Mouse (Mus musculus) testis, adult 2 months (tissue): Measurements from ENCODE around the gene Adgrd1. TPM values are rescaled to one million over a fixed set of nuclear protein-coding genes. Genes with fewer than 3 reads are reported as not detected.
"Not testable (repeated sequence)": the region's sequence is repeated elsewhere in the genome, so short reads cannot be mapped to it uniquely, and the experiment has no call there.

ENCODE experiments used
- H3K27ac ChIP-seq: fragments of 200-500 bp; 2 replicates; pipeline ENCODE4 v1.5.1; 2012; ENCODE audit warnings: low read depth, low read length; ENCODE audit not compliant: control insufficient read depth, insufficient read depth
- H3K27me3 ChIP-seq: fragments of 200-500 bp; 2 replicates; pipeline ENCODE4 v1.6.1; 2012; ENCODE audit warnings: mild to moderate bottlenecking, low read length, moderate library complexity; ENCODE audit not compliant: control insufficient read depth, insufficient read depth
- H3K36me3 ChIP-seq: fragments of 200-500 bp; 2 replicates; pipeline ENCODE4 v1.6.1; 2012; ENCODE audit warnings: mild to moderate bottlenecking, low read length; ENCODE audit not compliant: control insufficient read depth, insufficient read depth
- H3K4me1 ChIP-seq: fragments of 200-500 bp; 2 replicates; pipeline ENCODE4 v1.6.1; 2012; ENCODE audit warnings: low read length; ENCODE audit not compliant: control insufficient read depth, insufficient read depth
- H3K4me3 ChIP-seq: fragments of 200-500 bp; 2 replicates; pipeline ENCODE4 v1.5.1; 2012; ENCODE audit warnings: low read depth, mild to moderate bottlenecking, low read length, moderate library complexity, mixed read lengths; ENCODE audit not compliant: control insufficient read depth
- CTCF ChIP-seq: fragments of 200-500 bp; IDR thresholded peaks from 2 replicates; pipeline ENCODE4 v1.5.1; 2012; ENCODE audit warnings: low read depth, mild to moderate bottlenecking, inconsistent platforms, low read length, moderate library complexity; ENCODE audit not compliant: control insufficient read depth, insufficient read depth, insufficient replicate concordance
- POLR2A ChIP-seq: fragments of 200-500 bp; IDR thresholded peaks from 2 replicates; pipeline ENCODE4 v1.6.1; 2012; ENCODE audit warnings: low read depth, mild to moderate bottlenecking, inconsistent platforms, low read length, moderate library complexity; ENCODE audit not compliant: control insufficient read depth
- polyA plus RNA-seq: library from polyadenylated mRNA; depleted of rRNA; stranded (reverse); fragments of >200 nt; gene quantifications from 2 replicates; pipeline ENCODE4 v1.2.3, GENCODE M21; 2012

Adgrd1 gene
- polyA plus RNA-seq, 1 experiment = 1.3 TPM

- Histone ChIP-seq H3K4me1 (peaks cover 6% of the 10 kb centered on the region), H3K4me3 (no peak overlapping the region), H3K27ac (no peak overlapping the region), H3K27me3 (no peaks in the 10 kb centered on the region), H3K36me3 (no peaks in the 10 kb centered on the region)
- TF ChIP-seq CTCF (no peak), POLR2A (no peak)
These were observed 22.0 kb downstream of the Adgrd1 start for GRCm38 (mm10) chr5:129118523-129118922.

GRCm38 (mm10) chr5:129119146-129119545 is 22.6 kb downstream of the Adgrd1 start:
- TF ChIP-seq POLR2A = no peak
- peaks cover 7% of the 10 kb centered on the region for H3K4me1 ChIP-seq
- H3K27ac ChIP-seq = no peak overlapping the region
- no peaks in the 10 kb centered on the region for H3K27me3 ChIP-seq
- H3K4me3 ChIP-seq = no peak overlapping the region
- H3K36me3 ChIP-seq = no peaks in the 10 kb centered on the region

- TF ChIP-seq POLR2A (no peak), CTCF (no peak)
- Histone ChIP-seq H3K36me3 (no peaks in the 10 kb centered on the region), H3K4me3 (no peak overlapping the region), H3K27me3 (no peaks in the 10 kb centered on the region), H3K4me1 (peaks cover 4% of the 10 kb centered on the region), H3K27ac (no peak overlapping the region)
These were observed 25.2 kb downstream of the Adgrd1 start for GRCm38 (mm10) chr5:129121654-129122285.

GRCm38 (mm10) chr5:129122491-129122890 is 25.9 kb downstream of the Adgrd1 start:
- TF ChIP-seq POLR2A (no peak), CTCF (no peak)
- Histone ChIP-seq H3K4me3 (no peak overlapping the region), H3K27ac (no peak overlapping the region), H3K4me1 (peaks cover 4% of the 10 kb centered on the region), H3K36me3 (no peaks in the 10 kb centered on the region), H3K27me3 (no peaks in the 10 kb centered on the region)

- Histone ChIP-seq H3K4me3 (no peak overlapping the region), H3K36me3 (no peaks in the 10 kb centered on the region), H3K27me3 (no peaks in the 10 kb centered on the region), H3K4me1 (peaks cover 4% of the 10 kb centered on the region), H3K27ac (no peak overlapping the region)
- TF ChIP-seq POLR2A = no peak
- TF ChIP-seq CTCF = no peak
These were observed 27.7 kb downstream of the Adgrd1 start for GRCm38 (mm10) chr5:129124070-129124828.

- not testable (repeated sequence) for H3K36me3 ChIP-seq, H3K27me3 ChIP-seq, H3K4me3 ChIP-seq, H3K4me1 ChIP-seq, H3K27ac ChIP-seq
These were observed 31.8 kb downstream of the Adgrd1 start for GRCm38 (mm10) chr5:129128310-129128709.

- TF ChIP-seq CTCF (no peak), POLR2A (no peak)
- Histone ChIP-seq H3K36me3 (no peaks in the 10 kb centered on the region), H3K27me3 (no peaks in the 10 kb centered on the region), H3K27ac (no peak overlapping the region), H3K4me1 (no peaks in the 10 kb centered on the region), H3K4me3 (no peak overlapping the region)
These were observed 33.8 kb downstream of the Adgrd1 start for GRCm38 (mm10) chr5:129130301-129130700.

- Histone ChIP-seq H3K27me3 (no peaks in the 10 kb centered on the region), H3K27ac (no peak overlapping the region), H3K36me3 (no peaks in the 10 kb centered on the region), H3K4me3 (no peak overlapping the region), H3K4me1 (no peaks in the 10 kb centered on the region)
- TF ChIP-seq CTCF (no peak), POLR2A (no peak)
These were observed 40.9 kb downstream of the Adgrd1 start for GRCm38 (mm10) chr5:129137405-129137804.
